Mouse (Mus musculus): ENCODE measurements around the gene Gm44596. TPM values are rescaled to one million over a fixed set of nuclear protein-coding genes. Genes with fewer than 3 reads are reported as not detected.

Gm44596 gene
- not detected in 2 replicates for polyA plus RNA-seq (2012; rRNA removed)

DNA sequence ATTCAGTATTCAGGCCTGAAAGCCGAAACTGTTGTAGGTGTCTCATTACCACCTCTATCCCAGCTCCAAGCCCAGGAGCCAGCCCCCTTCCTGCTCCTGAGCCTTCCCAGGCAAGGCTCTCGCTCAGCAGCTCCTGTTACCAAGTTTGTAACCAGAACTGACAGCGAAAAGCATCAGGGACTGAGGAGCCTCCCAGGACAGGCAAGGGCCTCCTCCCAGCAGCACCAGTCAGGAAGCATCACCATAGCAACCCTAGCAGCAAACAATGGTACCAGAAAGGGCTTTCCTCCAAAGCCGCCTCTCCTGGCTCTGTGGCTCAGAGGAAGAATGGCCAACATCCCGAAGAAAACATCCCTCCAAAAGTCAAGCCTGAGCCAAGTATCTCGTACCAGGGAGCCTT, at the start of gene Gm44596, which contains the start of gene Tex52:
Gene Gm44596, plus strand, starts transcription at position 312 of the 400 bp plus-strand sequence.
Gene Tex52, plus strand, starts transcription at position 265 of the 400 bp plus-strand sequence.

DNA sequence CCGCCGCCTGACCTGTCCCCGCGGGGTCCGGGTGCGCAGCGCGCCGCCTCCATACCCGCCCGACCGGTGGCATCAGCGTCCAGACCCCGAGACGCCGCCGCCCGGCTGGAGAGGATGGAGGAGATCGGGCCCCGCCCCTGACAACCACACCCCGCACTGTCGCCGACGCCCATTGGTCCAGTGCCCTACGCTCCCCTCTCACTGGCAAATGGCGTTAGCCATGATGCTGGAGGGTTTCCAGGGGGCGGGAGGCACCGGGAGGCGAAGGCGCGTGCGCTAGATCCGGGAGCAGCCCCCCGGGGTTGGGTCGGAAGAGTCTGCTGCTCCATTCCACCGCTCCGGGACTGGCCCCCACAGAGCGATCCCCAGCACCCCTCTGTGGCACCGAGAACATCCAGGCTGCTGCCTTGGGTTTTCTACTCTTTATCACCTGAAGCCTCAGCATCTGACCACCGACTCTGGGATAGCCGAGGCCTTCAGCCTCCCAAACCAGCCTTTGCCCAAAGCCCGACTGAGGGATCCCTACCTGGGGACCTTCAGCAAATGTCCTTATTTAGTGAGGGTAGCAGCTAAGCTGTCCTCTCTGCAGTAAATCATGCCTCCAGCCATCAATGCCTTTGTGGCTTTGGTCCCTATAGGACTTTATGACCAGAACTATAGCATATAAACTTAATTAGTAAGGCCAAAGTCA, 19.4 kb upstream of the Gm44596 start, which contains the start of gene Tulp3:
Gene Tulp3, minus strand, starts transcription at position 126 of the 691 bp plus-strand sequence.

DNA sequence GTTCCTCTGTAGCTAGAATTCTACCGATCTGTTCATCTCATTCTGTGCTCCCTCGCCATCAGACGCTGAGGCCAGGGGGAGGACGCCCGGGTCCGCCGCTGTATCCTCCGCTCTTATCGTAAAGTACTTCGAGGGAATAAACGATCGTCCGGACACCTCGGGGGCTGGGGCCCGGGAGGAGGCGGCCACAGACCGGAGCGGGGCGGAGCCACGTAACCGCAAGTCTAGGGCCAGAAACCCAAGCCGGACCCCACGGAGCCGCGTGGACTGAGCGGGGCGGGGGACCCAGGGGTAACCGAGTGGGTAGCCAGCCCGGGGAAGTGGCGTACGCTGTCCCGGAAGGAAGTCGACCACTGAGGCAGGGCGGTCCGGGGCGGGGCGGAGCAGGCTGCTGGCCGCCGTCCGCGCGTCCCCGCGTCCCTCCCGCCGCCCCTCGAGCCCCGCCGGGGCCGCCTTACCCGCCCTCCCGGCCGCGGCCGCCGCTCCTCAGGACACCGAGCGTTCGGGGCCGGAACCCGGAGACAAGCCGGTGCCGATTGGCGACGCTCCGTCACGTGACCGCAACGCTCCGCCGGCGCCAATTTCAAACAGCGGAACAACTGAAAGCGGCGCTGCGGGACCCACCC, 12.8 kb upstream of the Gm44596 start, which contains the start of the genes Rhno1 and Foxm1:
Gene Rhno1, minus strand, starts transcription at position 531 of the 626 bp plus-strand sequence.
Gene Foxm1, plus strand, starts transcription at position 587 of the 626 bp plus-strand sequence.

DNA sequence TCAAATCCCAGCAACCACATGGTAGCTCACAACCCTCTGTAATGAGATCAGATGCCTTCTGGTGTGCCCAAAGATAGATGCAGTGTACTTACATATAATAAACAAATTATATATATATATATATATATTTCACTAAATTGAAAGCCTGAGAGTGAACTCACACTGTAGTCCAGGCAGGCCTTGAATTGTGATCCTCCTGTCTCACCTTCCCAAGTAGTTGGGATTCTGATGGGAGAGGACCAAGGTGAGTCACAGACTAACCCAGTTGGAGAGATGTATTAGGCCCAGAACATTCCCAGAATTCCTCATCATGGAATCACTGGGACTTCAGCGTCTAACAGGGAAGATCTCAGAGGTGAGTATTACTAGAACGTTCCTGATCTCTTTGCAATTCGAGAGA, 23.7 kb downstream of the Gm44596 start, which contains the start of gene Nrip2:
Gene Nrip2, plus strand, starts transcription at position 301 of the 400 bp plus-strand sequence.

DNA sequence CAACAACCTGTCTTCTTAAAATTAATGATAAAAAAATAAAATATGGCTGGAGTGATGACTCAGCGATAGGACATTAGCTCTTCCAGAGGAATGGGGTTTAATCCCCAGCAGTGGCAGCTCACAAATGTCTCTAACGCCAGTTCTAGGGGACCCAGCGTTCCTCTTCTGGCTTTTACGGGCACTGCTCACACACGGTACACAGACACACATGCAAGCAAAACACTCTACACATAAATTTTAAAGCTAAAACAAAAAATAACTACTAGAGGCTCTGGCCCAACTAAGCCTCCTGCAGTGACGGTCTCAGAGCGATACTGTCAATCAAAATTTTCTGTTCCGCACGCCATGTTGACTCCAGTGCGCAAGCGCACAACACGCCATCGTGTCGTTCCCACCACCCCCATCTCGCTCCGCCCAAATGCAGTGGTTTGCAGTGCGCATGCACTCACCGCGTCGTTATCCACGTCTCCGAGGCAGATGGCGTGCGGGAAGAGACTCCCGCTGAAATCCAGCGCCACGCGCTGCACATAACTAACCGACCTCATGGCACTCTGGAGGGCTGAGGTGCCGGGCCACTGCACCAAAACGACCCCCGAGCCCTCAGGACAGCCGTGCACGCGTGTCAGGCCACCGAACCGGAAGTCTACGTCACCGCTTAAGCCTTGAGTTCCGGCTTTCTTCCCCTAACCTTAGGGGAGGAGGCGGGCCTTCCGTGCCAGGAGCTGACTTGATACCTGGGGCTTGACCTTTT, 49.1 kb downstream of the Gm44596 start, which contains the start of gene Itfg2:
Gene Itfg2, minus strand, starts transcription at position 663 of the 751 bp plus-strand sequence.

DNA sequence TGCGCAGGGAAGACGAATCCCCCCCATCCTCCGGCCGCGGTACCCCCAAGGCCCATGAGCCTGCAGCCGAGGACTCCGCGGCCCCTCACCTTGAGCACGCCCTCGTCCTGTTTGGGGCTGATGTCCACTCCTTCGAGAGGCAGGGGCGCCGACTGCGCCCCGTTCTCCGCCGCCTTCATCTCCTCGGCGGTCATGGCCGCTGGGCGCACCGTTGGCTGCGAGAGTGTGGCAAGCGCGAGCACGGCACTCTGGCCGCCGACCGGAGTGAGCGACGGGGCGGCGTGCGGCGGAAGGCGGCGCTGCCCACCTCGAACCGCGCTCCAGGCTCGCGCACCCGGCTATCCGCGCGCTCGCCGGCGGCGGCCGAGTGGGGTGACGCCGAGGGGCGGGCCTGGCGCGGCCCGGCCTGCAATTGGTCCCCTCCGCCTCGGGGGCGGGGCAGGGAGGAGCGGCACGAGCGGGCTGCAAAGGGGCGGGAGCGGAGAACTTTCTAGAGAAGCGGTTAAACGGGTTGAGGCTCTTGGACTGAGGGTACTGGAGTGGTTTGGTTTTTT, 63.1 kb downstream of the Gm44596 start, which contains the start of gene Fkbp4:
Gene Fkbp4, minus strand, starts transcription at position 361 of the 554 bp plus-strand sequence.

Other genes starting within 250 kb of the Gm44596 start
- 30.6 and 63.7 TPM in 2 replicates for gene Tspan9, start 231.9 kb upstream of the Gm44596 start, polyA plus RNA-seq (2012; rRNA removed)
- gene Tead4, start 74.7 kb upstream of the Gm44596 start, polyA plus RNA-seq (2012; rRNA removed), result 1.2 and 2.4 TPM in 2 replicates
- gene Tulp3, start 19.7 kb upstream of the Gm44596 start, polyA plus RNA-seq (2012; rRNA removed), result 28.6 and 40.2 TPM in 2 replicates
- 64.5 and 65.9 TPM in 2 replicates for gene Rhno1, start 12.6 kb upstream of the Gm44596 start, polyA plus RNA-seq (2012; rRNA removed)
- 95.8 and 111 TPM in 2 replicates for gene Foxm1, start 12.5 kb upstream of the Gm44596 start, polyA plus RNA-seq (2012; rRNA removed)
- gene Tex52, start within 50 bp of the Gm44596 start, polyA plus RNA-seq (2012; rRNA removed), result 2.0 and 2.1 TPM in 2 replicates
- gene Nrip2, start 23.8 kb downstream of the Gm44596 start, polyA plus RNA-seq (2012; rRNA removed), result 1.3 and 1.8 TPM in 2 replicates
- gene Itfg2, start 49.4 kb downstream of the Gm44596 start, polyA plus RNA-seq (2012; rRNA removed), result 24.8 and 32.7 TPM in 2 replicates
- 350 and 510 TPM in 2 replicates for gene Fkbp4, start 63.2 kb downstream of the Gm44596 start, polyA plus RNA-seq (2012; rRNA removed)
- gene Pzp, start 151.2 kb downstream of the Gm44596 start, polyA plus RNA-seq (2012; rRNA removed), result 0.75 and 2.4 TPM in 2 replicates
- gene A2ml1, start 206.1 kb downstream of the Gm44596 start, polyA plus RNA-seq (2012; rRNA removed), result not detected in 2 replicates
- gene Klrb1a, start 248.0 kb downstream of the Gm44596 start, polyA plus RNA-seq (2012; rRNA removed), result not detected in 2 replicates